Mouse (Mus musculus) ES-Bruce4 (cell line): ENCODE results near the gene Ttll1.
A peak's percentile ranks its signal among the peaks of the same experiment; 100 is the strongest.

Source experiments
- CTCF ChIP-seq: IDR thresholded peaks from one replicate; pipeline ENCODE4 v1.8.1; 2011; ENCODE audit warnings: low read depth, low read length
- EP300 ChIP-seq: IDR thresholded peaks from 2 replicates; pipeline ENCODE4 v1.6.1; 2011; ENCODE audit warnings: low read depth, low read length; ENCODE audit not compliant: insufficient read depth

- TF ChIP-seq CTCF (no peak), EP300 (peak; percentile 71)
Measured at GRCm38 (mm10) chr15:83534960-83535889, 24.5 kb upstream of the Ttll1 start.
